Mouse (Mus musculus): ENCODE data around the gene Defb23.
A peak's percentile ranks its signal among the peaks of the same experiment; 100 is the strongest.
"Not testable (repeated sequence)": the region's sequence is repeated elsewhere in the genome, so short reads cannot be mapped to it uniquely, and the experiment has no call there.

Defb23 gene

DNA sequence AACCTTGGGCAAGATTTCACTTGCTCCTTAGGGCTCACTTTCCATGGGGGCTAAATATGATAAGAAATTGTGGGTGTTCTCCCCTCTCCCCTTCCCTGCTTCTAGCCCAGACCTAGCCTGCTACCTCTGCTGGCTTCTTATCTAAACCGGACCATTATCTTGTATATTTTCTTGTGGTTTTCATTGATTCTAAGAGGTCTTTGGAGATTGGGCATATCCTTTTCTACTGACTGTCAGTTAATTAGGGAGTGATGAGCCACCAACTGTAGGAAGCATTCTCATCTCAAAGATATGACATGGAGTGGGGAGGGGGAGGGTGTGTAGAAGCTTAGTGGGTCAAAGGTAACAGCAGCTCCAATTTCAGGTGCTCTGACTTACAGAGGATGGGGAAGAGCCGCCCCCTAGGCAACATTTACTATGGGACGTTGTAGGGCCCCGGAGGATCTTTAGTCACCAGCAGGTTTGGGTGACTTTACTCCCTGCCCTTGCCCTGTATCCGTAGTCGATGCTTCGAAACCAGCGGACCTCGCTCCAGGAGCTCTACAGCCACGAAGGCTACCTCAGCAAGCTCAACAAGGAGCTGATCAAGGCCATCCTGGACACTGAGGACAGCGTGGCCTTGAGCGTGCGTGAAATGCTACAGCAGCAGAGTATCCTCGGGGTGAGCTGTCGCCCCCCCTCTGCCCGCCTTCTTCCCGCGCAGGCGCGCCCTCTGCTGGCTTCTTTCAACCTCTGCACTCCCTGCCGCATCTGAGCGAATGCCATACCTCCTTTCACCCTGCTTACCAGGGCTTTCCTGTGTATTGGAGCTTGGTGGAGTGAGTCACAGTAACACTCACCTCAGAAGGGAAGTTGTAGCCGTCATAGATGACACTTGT lies 27.2 kb downstream of the Defb23 start:
- peak; percentile 73 for DNase-seq

DNA sequence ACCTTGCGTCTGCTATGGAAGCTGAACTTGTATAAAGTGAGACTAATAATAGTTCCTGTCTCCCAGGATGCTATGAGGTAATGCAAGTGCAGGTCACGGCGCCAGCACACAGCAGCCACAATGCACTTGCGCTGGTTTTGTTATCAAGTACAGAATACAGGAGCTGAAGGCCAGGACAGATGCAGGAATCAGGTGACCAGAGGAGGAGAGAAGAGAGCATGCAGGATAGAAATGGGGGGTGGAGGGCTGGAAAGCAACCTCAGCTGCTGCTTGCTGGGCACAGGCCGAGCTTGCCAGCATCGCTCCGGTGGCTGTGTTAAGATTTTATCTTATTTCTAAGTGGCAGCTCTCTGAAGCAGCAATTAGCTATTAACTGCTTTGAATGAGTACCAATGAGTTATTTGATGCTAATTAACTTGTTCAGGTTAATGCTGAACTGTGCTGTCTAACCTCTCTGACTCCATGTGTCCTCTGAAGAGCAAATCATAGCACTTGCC lies 28.0 kb downstream of the Defb23 start:
- no peak for DNase-seq

DNA sequence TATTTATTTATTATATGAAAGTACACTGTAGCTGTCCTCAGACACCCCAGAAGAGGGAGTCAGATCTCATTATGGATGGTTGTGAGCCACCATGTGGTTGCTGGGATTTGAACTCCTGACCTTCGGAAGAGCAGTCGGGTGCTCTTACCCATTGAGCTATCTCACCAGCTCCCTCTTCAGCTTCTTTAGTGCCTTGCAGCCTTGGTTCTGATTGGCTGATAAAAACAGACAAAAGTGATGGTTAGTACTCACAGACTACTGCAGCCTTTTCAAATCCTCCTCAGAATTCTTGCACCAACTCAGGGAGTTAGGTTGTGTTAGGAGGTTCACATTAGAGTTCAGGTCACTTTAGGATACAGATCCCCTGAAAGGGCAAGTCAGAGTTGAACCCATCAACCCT lies 35.9 kb downstream of the Defb23 start:
- DNase-seq = not testable (repeated sequence)

DNA sequence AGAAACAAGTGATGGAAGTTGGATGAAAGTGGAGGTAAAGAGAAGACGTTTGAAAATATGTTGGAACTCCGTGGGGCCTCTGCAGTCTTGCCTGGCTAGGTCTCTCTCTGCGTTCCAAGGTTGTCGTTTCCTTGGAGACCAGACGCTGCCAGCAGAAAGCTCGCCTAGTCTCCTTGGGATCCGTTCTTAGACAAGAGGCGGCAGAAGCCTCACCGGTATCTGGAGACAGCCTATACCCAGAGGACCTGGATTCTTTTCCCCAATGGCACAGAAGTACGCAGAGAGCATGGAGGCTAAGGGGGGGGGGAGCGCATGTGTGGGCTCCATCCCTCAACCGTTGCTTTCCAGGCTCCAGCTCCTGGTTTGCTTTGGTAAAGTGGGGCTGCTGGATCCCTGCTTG lies 36.9 kb downstream of the Defb23 start:
- DNase-seq = no peak

DNA sequence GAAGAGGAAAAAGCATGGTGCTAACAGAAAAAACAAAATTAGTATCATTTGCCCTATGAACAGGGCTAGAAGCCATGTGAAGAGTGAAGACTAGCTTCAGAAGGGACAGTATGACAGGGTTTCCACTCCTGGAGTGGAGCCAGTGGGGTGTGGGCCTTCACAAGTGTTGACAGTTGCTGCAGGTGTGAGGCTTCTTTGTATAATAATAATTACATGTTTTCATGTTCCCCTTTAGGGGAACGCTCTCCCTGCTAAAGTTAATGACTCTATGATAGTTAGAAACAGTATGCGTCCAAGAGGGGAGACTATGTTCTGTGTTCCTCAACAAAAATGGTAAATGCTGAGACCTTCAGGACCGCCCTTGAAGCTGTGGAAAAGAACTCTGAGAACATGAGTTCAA lies 48.6 kb downstream of the Defb23 start:
- no peak for DNase-seq

DNA sequence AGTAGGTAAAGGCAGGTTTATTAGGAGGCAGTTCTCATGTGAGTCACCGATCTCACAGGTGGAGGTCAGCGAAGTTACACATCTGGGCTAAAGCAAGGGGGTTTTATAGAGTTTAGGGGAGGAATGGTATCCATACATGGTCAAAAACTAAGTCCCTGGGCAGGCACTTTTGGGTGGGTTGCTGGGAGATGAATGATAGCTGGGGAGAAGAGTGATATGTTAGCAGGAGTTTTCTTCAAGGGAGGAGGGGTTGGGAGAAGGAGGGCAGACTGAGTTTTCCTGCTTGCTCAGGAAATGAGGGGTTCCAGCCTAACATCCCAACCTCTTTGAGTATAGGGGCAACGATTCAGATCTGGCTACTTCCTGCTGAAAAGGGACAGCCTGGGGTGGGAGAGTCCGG lies 49.1 kb downstream of the Defb23 start, which contains the start of gene 6820408C15Rik:
TSS of gene 6820408C15Rik (plus strand) at position 301 of the 400 bp plus-strand sequence.
- no peak for DNase-seq

DNA sequence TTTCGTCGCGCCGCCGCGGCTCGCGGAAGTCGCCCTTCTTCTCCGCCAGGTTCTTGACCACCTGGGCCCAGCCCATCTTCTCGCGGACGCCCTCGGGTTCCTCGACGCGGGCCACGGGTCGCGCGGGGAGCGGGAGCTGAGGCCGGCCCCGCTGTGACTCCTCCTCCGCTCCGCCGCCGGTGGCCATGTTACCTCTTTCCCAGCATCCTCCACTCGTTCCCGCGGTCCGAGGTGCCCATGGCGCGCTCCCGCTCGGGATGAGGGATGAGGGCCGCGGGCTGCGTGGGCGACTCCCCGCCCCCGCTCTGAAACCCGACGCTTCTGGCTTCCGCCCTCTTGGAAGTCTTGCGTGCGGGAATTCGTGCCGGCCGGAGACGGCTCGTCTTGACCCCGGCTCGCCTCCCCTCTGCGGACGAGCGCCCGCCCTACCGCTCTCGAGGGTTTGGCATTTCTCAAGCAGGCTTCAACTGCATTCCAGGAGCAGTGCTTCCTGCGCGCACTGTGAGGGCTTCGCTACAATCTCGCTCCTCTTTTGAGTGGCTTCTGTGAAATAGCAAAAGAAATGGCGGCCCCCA lies 49.7 kb downstream of the Defb23 start, which contains the start of gene Zcchc3:
TSS of gene Zcchc3 (minus strand) at position 437 of the 575 bp plus-strand sequence.
- peak; percentile 85 for DNase-seq

DNA sequence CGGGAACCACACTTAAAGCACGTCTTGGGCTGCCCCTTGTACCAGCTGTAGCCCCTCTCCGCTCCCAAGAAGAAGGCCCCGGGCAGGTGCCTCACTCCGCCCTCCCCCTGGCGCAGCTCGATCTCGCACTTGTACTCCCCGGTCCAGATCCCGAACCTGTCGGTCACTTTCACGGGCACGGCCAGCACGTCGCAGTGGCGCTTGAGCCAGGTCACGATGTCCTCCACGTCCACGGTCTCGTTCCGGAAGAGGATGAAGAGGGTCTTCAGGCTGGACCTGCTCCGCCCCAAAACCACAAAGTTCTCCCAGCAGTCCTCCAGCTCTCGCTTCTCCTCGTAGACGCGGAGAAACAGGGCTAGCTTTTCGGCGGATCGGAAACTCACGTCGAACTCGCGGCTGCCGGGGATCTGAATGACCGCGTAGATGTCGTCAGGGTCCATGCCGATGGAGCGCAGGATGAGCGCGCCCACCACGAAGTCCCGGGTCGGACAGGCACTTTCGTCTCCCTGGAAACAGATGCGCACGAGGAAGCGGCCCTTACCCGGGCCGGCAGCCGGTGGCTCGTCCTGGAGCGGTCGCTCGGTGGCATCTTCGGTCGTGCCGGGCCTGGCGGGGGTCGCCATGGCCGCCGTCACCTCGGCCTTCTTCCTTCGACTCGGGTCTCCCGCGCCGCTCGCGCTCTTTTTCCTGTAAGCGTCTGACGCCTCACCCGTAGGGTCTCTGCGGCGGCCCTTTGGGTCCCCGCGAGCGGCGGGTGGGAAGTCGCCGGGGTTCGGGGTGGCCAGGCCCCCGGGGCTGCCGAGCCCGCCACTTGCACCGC lies 50.4 kb downstream of the Defb23 start:
- DNase-seq = no peak

DNA sequence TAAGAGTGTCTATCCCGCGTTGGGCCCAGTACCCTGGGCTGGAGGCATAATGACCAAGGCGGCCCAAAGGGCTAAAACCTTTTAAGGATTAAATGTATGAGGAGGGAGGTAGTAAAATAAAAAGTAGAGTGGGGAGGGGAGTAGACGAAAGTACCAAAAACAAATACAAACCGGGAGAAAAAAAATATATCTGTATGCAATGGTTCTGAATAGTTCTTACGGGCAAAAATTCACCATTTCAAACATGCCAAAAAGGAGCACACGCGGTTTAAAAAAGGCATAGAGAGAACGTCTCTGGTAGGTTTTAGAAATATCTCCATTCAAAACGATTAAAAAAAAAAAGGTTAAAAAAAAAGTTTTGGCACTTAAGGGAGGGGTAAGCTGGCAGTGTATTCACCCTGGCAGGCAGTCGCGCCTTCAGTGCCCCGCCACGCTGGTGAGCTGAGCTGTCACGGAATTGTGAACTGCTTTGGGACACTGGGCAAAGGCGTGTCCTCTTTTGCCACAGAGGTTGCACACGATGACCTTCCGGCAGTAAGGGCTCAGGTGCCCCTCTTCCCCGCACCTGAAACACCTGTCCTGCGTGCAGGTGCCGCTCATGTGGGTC lies 51.2 kb downstream of the Defb23 start:
- DNase-seq = no peak

DNA sequence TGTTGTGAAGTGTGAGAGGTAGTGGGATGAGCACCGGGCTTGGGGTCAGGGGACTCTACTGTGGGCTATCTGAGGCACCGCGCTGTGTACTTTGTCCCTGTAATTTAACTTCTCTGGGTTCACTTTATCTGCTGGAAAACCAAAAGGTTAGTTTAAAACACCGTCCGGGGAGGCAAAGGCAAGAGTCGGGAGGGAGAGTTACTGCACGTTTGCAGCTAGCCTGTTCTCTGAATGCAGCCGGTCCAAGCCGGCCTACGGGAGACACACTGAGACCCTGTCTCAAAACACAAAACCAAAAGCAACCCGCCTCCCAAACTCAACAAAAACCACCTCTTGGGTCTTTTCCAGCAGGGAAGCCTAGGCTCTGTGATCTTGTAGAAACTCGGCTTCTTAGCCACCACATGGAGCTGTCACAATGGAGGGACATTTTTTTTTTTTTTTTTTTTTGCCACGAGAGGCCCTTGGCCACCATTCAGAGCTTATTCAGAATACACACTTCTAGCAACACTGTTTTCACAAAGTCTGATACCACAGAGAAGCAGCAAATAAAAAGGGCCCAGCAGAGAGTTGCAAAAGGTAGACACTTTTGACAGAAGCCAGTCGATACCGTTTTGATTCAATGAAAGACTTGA lies 51.8 kb downstream of the Defb23 start:
- DNase-seq = no peak

DNA sequence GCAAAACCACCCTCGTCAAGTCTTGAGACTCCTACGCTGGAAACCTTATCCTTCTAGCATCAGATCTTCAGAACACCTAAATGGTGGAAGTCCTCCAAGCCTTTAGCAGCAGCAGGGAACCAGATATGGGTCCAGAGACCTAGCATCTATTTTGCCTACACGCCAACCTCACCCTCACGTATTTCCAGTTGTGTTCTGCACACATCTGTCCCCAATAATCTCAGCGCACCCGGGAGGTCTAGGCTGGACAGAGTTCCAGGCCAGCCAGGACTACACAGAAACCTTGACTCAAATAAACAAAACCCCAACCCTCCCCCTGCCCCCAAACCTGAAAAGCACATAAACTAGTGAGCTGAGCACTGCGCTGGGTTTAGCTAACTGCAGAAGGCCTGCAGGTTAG lies 52.9 kb downstream of the Defb23 start:
- no peak for DNase-seq

DNA sequence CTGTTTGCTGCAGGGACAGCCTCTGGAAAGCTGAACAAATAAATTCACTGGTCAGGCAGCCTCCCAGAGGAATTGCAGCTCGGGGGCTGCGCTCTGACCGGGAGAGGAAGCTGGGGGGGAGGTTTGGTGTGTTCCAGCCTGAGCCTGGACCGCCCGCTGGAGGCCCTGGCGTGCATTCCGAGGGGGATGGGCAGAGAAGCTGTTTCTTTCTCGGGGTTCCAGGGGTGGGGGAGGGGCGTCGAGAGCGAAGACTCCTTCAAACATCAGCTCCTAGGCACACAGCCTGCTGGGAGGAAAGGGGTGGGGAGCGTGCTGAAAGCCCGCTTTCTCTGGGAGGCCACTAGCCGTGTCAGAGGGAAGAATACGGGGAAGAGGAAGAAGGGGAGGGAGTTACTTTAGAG lies 53.4 kb downstream of the Defb23 start:
- peak; percentile 78 for DNase-seq

DNA sequence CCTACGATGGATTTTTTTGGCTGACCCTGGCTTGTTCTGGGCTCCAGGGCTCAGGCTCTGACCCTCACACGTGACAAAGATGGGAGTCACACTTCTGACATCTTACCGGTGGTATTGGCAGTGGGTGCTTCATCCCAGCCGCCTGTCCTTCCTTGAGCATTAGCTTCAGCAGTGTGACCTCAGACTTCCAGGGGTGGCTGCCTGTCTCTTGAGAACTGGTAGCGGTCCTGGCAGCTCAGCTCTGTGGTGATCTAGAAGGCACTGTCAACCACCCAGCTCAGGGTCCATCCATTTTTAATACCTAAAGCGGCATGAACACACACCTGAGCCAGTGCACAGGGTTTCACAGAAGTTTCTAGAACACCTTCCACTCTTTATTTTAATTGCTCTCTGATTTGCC lies 54.6 kb downstream of the Defb23 start:
- no peak for DNase-seq
